Mouse (Mus musculus): Measurements from ENCODE around the gene Gpr153. TPM values are rescaled to one million over a fixed set of nuclear protein-coding genes. Genes with fewer than 3 reads are reported as not detected.

Gpr153 gene
- total and polyA plus RNA-seq, 3 experiments, result 3.5 to 16.6 (median 8.3) TPM

- no peak for DNase-seq
Measured at GRCm38 (mm10) chr4:152264867-152265568, 9.0 kb upstream of the Gpr153 start.

DNA sequence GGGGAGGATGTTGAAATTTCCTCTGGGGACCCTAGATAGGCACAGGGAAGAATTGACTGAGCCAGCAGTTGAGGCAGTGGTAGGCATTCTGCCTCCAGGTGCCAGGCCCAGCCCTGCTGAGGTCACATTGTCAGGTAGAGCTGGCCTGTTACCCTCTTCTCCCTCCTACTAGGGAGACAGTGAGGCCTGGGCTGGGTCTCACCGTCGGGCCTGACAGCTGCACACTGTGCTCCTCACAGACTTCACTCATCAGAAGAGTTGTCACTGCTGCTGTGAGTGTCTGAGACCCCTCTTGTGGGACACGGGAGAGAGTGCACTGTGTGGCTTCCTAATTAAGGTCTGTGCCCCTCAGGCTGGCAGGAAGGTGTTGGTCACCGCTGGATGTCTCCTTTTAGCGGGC, 8.2 kb upstream of the Gpr153 start:
- no peak for DNase-seq

DNA sequence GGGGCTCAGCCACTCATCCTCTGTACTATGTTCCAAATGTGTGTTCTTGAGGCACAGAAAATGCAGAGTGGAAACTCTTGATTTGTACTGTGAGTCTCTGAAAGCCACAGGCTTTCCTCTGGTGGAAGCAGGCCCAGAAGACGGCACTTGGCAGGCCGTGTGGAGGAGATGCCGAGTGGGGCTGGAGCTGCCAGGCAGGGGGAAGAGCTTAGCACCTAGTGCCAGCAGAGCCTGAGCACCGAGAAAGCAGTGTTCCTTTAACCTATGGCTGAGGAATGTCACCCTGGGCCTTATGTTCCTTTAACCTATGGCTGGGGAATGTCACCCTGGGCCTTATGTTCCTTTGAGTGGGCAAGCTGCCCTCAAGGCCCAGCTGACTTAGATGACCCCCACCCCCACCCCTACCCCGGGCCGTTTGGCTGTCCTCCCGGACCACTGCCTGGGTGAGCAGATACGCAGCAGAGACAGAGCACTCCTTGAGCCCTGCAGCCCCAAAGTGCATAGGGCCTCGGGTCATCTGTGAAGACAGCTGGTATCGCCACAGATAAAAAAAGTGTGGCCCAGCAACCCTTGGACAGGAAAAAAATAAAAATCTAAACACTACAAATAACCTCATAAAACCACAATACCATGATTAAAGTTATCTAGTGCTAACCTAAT, 7.7 kb upstream of the Gpr153 start:
- DNase-seq, result peak; percentile 31

GRCm38 (mm10) chr4:152267748-152268369, 6.2 kb upstream of the Gpr153 start:
- DNase-seq, result peak; percentile 86

DNA sequence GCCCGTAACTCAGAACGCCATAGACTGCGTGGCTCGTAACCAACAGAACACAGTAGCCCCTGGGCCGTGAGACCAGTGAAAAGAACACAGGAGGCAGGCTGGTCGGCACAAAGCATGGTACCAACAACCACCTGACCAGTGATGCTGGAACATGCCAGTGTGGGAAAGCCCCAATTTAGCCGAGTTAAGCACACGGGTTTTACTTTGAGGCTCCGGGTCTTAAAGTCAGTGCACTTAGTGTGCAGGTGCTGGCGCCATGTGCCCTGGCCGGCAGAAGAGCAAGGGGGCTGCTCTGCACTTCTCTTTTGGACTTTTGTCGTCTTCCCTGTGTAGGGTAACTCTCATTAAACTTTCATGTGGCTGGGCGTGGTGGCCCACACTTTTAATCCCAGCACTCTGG, 4.1 kb upstream of the Gpr153 start:
- no peak for DNase-seq

GRCm38 (mm10) chr4:152270599-152270998, 3.4 kb upstream of the Gpr153 start:
- no peak for DNase-seq

DNA sequence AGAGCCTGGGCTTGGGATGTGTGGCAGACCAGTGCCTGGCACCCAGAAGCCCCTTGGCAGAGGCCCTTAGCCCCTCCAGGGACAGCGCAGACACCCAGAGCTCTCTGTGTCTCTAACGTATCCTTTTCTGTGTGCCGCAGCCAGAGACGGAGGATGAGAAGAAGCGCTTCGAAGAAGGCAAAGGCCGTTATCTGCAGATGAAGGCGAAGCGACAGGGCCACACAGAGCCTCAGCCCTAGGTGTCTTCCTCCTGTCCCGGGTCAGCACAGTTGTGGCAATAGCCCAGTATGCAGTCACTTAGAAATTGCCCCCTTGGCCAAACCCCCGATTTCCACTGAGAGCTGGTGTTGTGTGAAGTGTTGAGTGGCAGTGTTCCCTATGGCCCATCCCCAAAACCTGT, 2.7 kb upstream of the Gpr153 start:
- no peak for DNase-seq

DNA sequence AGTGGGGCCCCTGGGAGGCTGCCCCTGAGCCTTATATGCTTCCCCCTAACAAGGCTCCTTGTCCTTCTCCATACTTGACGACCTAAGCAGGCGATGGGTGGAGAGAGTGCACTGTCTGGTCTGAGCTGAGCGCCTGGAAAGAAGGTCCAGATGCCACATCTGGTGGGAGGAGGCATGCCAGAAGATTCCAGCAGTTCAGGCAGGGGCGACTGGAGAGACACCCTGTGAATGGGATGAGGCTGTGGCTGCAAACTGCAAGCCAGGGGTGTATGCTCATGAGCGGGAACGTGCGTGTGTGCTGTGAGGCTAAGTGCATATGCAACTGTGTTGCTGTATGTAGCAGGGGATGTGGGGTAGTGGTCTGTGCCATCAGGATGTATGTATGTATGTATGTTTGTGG, 2.0 kb upstream of the Gpr153 start:
- no peak for DNase-seq

DNA sequence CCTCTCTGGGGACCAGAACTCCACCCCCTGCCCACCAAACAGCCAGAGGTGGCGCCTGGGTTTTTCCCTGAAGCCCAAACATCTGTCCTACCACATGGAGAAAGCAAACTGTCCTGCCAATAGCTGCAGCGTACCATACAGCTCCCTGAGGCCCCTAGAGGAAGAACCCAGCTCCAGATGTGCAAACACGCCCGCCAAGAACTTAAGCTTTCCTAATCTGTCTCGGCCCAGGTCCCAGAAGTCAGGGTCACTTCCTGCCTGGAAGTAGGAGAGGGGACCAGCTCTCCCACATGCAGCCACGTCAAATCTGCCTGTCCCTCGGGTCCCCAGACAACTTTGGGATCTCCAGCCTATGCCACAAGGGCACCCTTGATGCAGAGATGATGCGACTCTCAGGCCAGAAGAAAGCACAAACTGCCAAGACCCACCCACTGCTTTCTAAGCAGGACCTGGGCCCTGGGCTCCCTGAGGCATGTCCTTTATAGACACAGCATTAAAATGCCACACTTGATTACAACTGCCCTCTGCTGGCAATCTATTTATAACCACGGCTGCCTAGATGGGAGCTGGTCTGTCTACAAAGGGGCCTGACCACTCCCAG, 1.5 kb upstream of the Gpr153 start:
- DNase-seq, result peak; percentile 42

- no peak for DNase-seq
Measured at GRCm38 (mm10) chr4:152273191-152273590, 841 bp upstream of the Gpr153 start.

- no peak for DNase-seq
Measured at GRCm38 (mm10) chr4:152274681-152275131, 674 bp downstream of the Gpr153 start.

DNA sequence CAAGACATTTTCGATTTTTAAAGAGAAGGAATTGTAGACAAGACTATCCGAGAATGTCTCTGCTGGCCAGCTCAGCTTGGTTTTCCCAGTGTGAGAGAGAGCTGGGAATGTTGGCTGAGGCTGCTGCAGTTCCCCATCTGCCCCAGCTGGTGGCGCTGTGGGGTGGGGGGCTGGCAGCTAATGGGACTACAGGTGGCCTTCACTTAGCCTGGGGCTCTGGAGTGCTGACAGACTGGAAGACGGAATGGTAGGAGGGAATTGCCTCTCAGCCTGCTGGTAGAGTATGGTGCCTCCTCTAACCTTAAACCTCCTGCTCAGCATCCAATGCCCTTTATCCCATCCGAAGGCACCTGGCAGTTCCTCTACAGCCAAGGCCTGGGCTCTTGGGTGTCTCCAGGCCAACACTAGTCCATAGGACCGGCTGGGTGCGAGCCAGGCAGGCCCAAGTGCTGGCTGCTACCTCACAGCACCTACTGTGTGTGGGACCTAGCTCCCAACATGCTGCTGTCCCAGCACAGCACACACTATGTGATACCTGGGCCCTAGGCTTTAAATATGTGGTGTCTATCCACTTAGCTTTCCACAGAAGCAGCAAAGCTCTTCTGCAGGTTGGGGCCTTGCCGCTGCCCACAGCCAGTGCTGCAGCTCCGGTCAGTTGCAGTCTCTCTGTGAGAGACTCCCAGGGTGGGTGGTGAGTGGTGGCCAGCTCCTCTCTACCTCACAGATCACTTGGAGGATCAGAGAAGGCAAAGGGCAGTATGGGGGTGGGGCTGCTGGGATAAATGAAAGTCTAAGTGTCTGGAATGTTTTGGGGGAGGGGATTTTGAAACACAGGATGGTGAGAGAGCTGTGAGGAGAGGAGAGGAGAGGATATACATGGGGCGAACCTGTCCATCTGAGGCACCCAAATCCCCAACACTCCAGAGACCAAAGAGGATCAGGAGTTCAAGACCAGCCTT, 2.6 kb downstream of the Gpr153 start:
- DNase-seq, result no peak

DNA sequence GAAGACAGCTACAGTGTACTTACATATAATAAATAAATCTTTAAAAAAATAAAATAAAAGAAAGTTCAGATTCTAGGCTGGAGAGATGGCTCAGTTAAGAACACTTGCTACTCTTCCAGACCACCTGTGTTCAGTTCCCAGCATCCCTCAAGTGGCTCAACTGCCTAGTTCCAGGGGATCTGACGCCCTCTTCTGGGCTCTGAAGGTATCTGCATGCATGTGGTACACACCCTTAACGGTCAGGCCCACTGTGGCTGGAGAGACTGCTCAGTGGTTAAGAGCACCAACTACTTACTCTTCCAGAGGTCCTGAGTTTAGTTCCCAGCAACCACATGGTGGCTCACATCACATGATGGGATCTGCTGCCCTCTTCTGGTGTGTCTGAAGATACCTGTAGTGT, 3.9 kb downstream of the Gpr153 start:
- no peak for DNase-seq

DNA sequence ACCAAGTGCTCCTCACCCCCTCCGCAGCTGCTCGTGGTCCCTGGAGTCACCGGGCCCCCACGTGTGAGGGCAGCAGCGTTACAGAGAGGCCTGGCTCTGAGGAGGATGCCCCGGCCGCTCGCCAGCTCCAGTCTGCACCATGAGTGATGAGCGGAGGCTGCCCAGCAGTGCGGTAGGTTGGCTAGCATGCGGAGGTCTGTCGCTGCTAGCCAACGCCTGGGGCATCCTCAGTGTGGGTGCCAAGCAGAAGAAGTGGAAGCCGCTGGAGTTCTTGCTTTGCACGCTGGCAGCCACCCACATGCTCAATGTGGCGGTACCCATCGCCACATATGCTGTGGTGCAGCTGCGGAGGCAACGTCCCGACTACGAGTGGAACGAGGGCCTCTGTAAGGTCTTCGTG, 5.0 kb downstream of the Gpr153 start:
- DNase-seq, result no peak

DNA sequence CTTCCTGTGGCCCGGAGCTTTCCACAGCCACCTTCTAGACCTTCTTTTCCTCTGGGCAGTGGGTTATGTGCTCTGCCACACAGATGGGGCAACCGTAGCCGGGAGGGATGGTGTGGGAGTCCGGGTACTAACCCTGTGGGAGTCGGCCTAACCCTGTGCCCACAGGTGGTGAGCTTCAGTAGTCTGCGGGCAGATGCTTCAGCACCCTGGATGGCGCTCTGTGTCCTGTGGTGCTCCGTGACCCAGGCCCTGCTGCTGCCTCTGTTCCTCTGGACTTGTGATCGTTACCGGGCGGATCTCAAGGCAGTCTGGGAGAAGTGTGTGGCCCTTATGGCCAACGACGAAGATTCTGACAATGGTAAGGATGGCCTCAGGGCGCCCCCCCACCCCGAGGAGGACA, 7.6 kb downstream of the Gpr153 start:
- DNase-seq, result no peak

DNA sequence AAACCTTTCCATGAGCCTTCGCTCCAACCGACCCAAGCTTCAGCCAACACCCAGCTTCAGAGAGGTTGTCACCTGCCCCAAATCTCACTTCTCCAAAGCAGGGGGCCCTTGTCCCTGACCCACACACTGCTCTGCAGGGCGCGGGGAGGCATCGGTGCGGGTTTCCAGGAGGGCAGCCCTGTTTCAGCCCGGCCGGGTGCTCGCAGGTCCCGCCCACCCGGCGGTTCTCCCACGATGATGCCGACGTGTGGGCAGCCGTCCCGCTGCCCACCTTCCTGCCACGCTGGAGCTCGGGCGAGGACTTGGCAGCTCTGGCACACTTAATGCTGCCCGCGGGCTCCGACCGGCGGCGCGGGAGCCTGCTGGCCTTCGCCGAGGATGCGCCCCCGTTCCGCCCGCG, 8.7 kb downstream of the Gpr153 start:
- DNase-seq, result no peak

GRCm38 (mm10) chr4:152283186-152283950, 9.3 kb downstream of the Gpr153 start:
- DNase-seq, result peak; percentile 91

GRCm38 (mm10) chr4:152285505-152285904, 11.5 kb downstream of the Gpr153 start:
- DNase-seq, result peak; percentile 72

- DNase-seq, result no peak
Measured at GRCm38 (mm10) chr4:152286183-152286582, 12.2 kb downstream of the Gpr153 start.

GRCm38 (mm10) chr4:152286887-152287286, 12.9 kb downstream of the Gpr153 start:
- peak; percentile 67 for DNase-seq

Measured in adrenal gland, adult 2 months (tissue).